Mouse (Mus musculus) ovary, postnatal 10 days (tissue): ENCODE measurements around the gene Samd15.

Experiments
- DNase-seq: peaks from one replicate; pipeline ENCODE4 v3.0.0; 2022; ENCODE audit warnings: low spot score

Samd15 gene

GRCm38 (mm10) chr12:87230379-87230895, 30.9 kb downstream of the Samd15 start:
- no peak for DNase-seq

- DNase-seq, result no peak
Observed at GRCm38 (mm10) chr12:87236882-87237483, 37.5 kb downstream of the Samd15 start.

- no peak for DNase-seq
Observed at GRCm38 (mm10) chr12:87238632-87239031, 39.1 kb downstream of the Samd15 start, which contains the start of gene Noxred1. Noxred1 (minus strand) TSS chr12:87238732.

GRCm38 (mm10) chr12:87250161-87250560, 50.6 kb downstream of the Samd15 start:
- DNase-seq, result no peak

GRCm38 (mm10) chr12:87253878-87254277, 54.4 kb downstream of the Samd15 start:
- DNase-seq, result no peak

- no peak for DNase-seq
Observed at GRCm38 (mm10) chr12:87256629-87257028, 57.1 kb downstream of the Samd15 start.

GRCm38 (mm10) chr12:87260562-87260961, 61.0 kb downstream of the Samd15 start:
- DNase-seq, result no peak
